Mouse (Mus musculus): Measurements from ENCODE around the gene Ubqln4. TPM values are rescaled to one million over a fixed set of nuclear protein-coding genes. Genes with fewer than 3 reads are reported as not detected.

Ubqln4 gene
- total and polyA plus RNA-seq, 3 experiments, result 22.8 to 62.2 (median 39.6) TPM

GRCm38 (mm10) chr3:88544955-88545591 is 8.5 kb upstream of the Ubqln4 start (continued):
- TF ChIP-seq UBTF (IDR thresholded peaks at IDR 0.05; ENCODE audit: low read depth, low read length) (peak; percentile 80), ZKSCAN1 (IDR thresholded peaks at IDR 0.05; ENCODE audit: borderline replicate concordance, low read depth, low read length) (no peak), MAFK (IDR thresholded peaks at IDR 0.05; ENCODE audit: insufficient replicate concordance, low read length) (no peak), E2F4 (IDR thresholded peaks at IDR 0.05; ENCODE audit: insufficient replicate concordance, low read depth, low read length) (no peak), ZMIZ1 (IDR thresholded peaks at IDR 0.05; ENCODE audit: low read depth, low read length) (no peak), PAX5 (IDR thresholded peaks at IDR 0.05; ENCODE audit: low read length) (no peak), BHLHE40 (IDR thresholded peaks at IDR 0.05; ENCODE audit: low read depth, low read length) (peak; percentile 89), JUN (IDR thresholded peaks at IDR 0.05; ENCODE audit: insufficient read depth, low read depth, low read length) (no peak), MYC (IDR thresholded peaks at IDR 0.05; ENCODE audit: low read depth, low read length) (no peak)

DNA sequence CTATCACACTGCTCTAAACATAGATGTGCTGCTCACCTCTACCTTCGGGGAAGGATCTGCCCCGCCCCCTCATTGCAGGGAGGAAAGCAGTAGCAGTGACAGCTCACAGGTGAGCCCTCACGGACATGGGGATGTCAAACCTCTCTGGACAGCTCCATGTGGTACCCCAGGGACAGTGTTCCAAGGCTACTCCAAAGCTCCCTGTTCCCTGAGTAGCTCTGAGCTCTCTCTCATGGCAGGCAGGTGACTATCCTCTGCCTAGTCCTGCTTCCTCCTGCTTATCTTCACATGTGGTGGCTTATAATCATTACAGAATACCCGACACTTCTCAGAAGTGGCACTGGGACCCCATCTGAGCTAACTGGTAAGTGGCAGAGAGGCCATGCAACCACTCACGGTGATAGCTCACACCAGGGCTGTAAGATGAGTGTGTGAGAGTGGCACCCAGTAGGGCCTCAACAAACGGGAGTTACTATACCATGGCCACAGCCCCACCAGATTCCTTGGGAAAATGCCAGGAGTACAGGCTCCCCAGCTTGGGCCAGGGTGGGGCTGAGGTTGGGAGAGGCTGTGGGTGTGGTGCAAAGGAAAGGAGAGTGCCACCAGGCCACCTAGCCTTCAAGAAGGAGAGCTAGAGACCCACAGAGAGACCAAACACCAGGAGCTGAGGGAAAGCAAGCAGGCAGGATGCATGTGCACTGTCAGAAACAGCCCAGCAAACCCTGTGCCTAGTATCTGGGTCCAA is 6.7 kb upstream of the Ubqln4 start:
- H3K36me3 ChIP-seq (replicated peaks in 1 of 2; ENCODE audit: control insufficient read depth in 1 of 2, insufficient read depth in 1 of 2, low read length in 1 of 2), result peaks cover 3 to 30% of the 10 kb centered on the region in 2 experiments
- H3K4me2 ChIP-seq (ENCODE audit: insufficient read depth, low read depth, poor library complexity, severe bottlenecking), result no peak overlapping the region
- in situ Hi-C loops (cut with MboI; ENCODE audit: low pct_ligation_motif_present, low pct_unique_long_range_greater_than_20kb, low sequenced_read_pairs) (loop anchor here (5.0 kb wide), 1 partner anchor 50 kb away; no protein-coding TSS in a partner anchor), dilution Hi-C loops (cut with MboI; ENCODE audit: extremely low pct_ligation_motif_present, extremely low pct_unique_long_range_greater_than_20kb, low sequenced_read_pairs) (no loop called here)
- H3K79me2 ChIP-seq (replicated peaks; ENCODE audit: control insufficient read depth, extremely low read depth, insufficient read depth, poor library complexity, severe bottlenecking), result no peaks in the 10 kb centered on the region
- TF ChIP-seq RAD21 (IDR thresholded peaks at IDR 0.05; ENCODE audit: low read depth, low read length) (no peak), MXI1 (IDR thresholded peaks at IDR 0.05; ENCODE audit: low read depth, low read length) (no peak), E2F4 (IDR thresholded peaks at IDR 0.05; ENCODE audit: insufficient replicate concordance, low read depth, low read length) (no peak), BHLHE40 (IDR thresholded peaks at IDR 0.05; ENCODE audit: low read depth, low read length) (no peak), JUN (IDR thresholded peaks at IDR 0.05; ENCODE audit: insufficient read depth, low read depth, low read length) (no peak), CHD1 (IDR thresholded peaks at IDR 0.05; ENCODE audit: low read depth, low read length) (no peak), ZMIZ1 (IDR thresholded peaks at IDR 0.05; ENCODE audit: low read depth, low read length) (no peak), MAFK (IDR thresholded peaks at IDR 0.05; ENCODE audit: insufficient replicate concordance, low read length) (no peak), MEF2A (IDR thresholded peaks at IDR 0.05; ENCODE audit: borderline replicate concordance, low read depth, low read length) (no peak), SMC3 (IDR thresholded peaks at IDR 0.05; ENCODE audit: low read depth, low read length) (no peak), HCFC1 (IDR thresholded peaks at IDR 0.05; ENCODE audit: low read depth, low read length) (no peak), MAZ (IDR thresholded peaks at IDR 0.05; ENCODE audit: low read depth, low read length) (no peak), CHD2 (IDR thresholded peaks at IDR 0.05; ENCODE audit: low read length) (no peak), TBP (conservative IDR thresholded peaks at IDR 0.05; ENCODE audit: low read depth, low read length) (no peak), ELF1 (IDR thresholded peaks at IDR 0.05; ENCODE audit: low read depth, low read length) (no peak), RCOR1 (conservative IDR thresholded peaks at IDR 0.05; ENCODE audit: low read depth, low read length) (no peak), ZC3H11A (IDR thresholded peaks at IDR 0.05; ENCODE audit: low read depth, low read length) (no peak), NELFE (IDR thresholded peaks at IDR 0.05; ENCODE audit: low read depth, low read length) (no peak), JUND (conservative IDR thresholded peaks at IDR 0.05; ENCODE audit: low read depth, low read length) (no peak), ZNF384 (IDR thresholded peaks at IDR 0.05; ENCODE audit: low read depth, low read length) (no peak)
- no peak overlapping the region for H3K4me3 ChIP-seq (replicated peaks in 1 of 3; ENCODE audit: low read depth in 2 of 3, low read length in 2 of 3, poor library complexity in 1 of 3)
- no peak overlapping the region for H3K9ac ChIP-seq (ENCODE audit: insufficient read depth, low read depth)
- H3K27me3 ChIP-seq (replicated peaks), result no peaks in the 10 kb centered on the region
- no peak overlapping the region for H3K27ac ChIP-seq (ENCODE audit: insufficient read depth, low read depth)
- no peaks in the 10 kb centered on the region for H3K9me3 ChIP-seq (replicated peaks; ENCODE audit: low read length)
- no peak for DNase-seq (ENCODE audit: extremely low read depth)
- peaks cover 13 to 41% of the 10 kb centered on the region in 2 experiments for H3K4me1 ChIP-seq (ENCODE audit: control insufficient read depth in 1 of 2, insufficient read depth in 2 of 2)

Measured in CH12.LX (cell line).